Mouse (Mus musculus) heart, embryonic 10.5 days (tissue): ENCODE results near the gene Anxa3. TPM values are rescaled to one million over a fixed set of nuclear protein-coding genes. Genes with fewer than 3 reads are reported as not detected.

ENCODE experiments used
- polyA plus RNA-seq: library from polyadenylated mRNA; unstranded; fragments of >200 nt; fragmentation: Nextera tagmentation; extraction: Ambion mirVana; gene quantifications from 2 replicates; pipeline ENCODE4 v1.2.1, GENCODE M21; 2016

Anxa3 gene
- polyA plus RNA-seq, 1 experiment from 2014 or later = 57.5 TPM

Other genes starting within 250 kb of the Anxa3 start
- gene Bmp2k, start 204.3 kb downstream of the Anxa3 start, polyA plus RNA-seq = 10.2 and 12.3 TPM in 2 replicates